Mouse (Mus musculus): ENCODE data around the gene Snip1. TPM values are rescaled to one million over a fixed set of nuclear protein-coding genes. Genes with fewer than 3 reads are reported as not detected.

Gene Snip1
- 32.6 and 33.4 TPM in 2 replicates for polyA plus RNA-seq (2016; fragmentation: Nextera tagmentation; extraction: Ambion mirVana)

GRCm38 (mm10) chr4:125066490-125067370 lies at the start of gene Snip1:
Gene Snip1 (plus strand): TSS chr4:125066672.
- peak; percentile 88 for ATAC-seq (ENCODE audit: low FRiP score)
- H3K4me1 ChIP-seq = peaks cover 16% of the 10 kb centered on the region
- 1% methylated on average over 71 of the region's 78 CpGs for WGBS
- peaks cover 8% of the 10 kb centered on the region for H3K27me3 ChIP-seq
- H3K4me3 ChIP-seq = peak within 1 kb of the TSS; percentile 99
- H3K36me3 ChIP-seq = peaks cover 27% of the 10 kb centered on the region
- H3K9me3 ChIP-seq (replicated peaks) = no peaks in the 10 kb centered on the region
- H3K27ac ChIP-seq = peak within 1 kb of the TSS; percentile 67; the same call in 1 of the 2 replicates
- H3K4me2 ChIP-seq (replicated peaks) = peak within 1 kb of the TSS; percentile 86
- H3K9ac ChIP-seq = peak within 1 kb of the TSS; percentile 96

GRCm38 (mm10) chr4:125017431-125017830 lies 49.0 kb upstream of the Snip1 start:
- Histone ChIP-seq H3K36me3 (no peaks in the 10 kb centered on the region), H3K4me1 (no peaks in the 10 kb centered on the region), H3K27me3 (peaks cover 4% of the 10 kb centered on the region), H3K4me2 (replicated peaks) (no peak overlapping the region), H3K9ac (no peak overlapping the region), H3K27ac (no peak overlapping the region), H3K4me3 (no peak overlapping the region), H3K9me3 (replicated peaks) (no peaks in the 10 kb centered on the region)
- no peak for ATAC-seq (ENCODE audit: low FRiP score)
- WGBS = 82% methylated on average over 11 of the region's 11 CpGs

GRCm38 (mm10) chr4:125020780-125021538 lies 45.5 kb upstream of the Snip1 start:
- H3K9me3 ChIP-seq (replicated peaks) = no peaks in the 10 kb centered on the region
- ATAC-seq (ENCODE audit: low FRiP score) = no peak
- no peaks in the 10 kb centered on the region for H3K4me1 ChIP-seq
- H3K9ac ChIP-seq = no peak overlapping the region
- H3K36me3 ChIP-seq = no peaks in the 10 kb centered on the region
- H3K27ac ChIP-seq = no peak overlapping the region
- no peak overlapping the region for H3K4me2 ChIP-seq (replicated peaks)
- 33% methylated on average over 11 of the region's 11 CpGs for WGBS
- H3K4me3 ChIP-seq = no peak overlapping the region
- H3K27me3 ChIP-seq = peaks cover 4% of the 10 kb centered on the region

GRCm38 (mm10) chr4:125029891-125030614 lies 36.4 kb upstream of the Snip1 start:
- H3K4me2 ChIP-seq (replicated peaks) = peak overlapping the region; percentile 84
- H3K27me3 ChIP-seq = peaks cover 2% of the 10 kb centered on the region; the same call in 1 of the 2 replicates
- H3K9ac ChIP-seq = peak overlapping the region; percentile 90
- ATAC-seq (ENCODE audit: low FRiP score) = peak; percentile 98
- no peaks in the 10 kb centered on the region for H3K9me3 ChIP-seq (replicated peaks)
- WGBS = under 1% methylated on average over 50 of the region's 50 CpGs
- peak overlapping the region; percentile 93 for H3K4me3 ChIP-seq
- H3K4me1 ChIP-seq = peaks cover 20% of the 10 kb centered on the region
- H3K36me3 ChIP-seq = peaks cover 9% of the 10 kb centered on the region
- no peak overlapping the region for H3K27ac ChIP-seq

GRCm38 (mm10) chr4:125034341-125034740 lies 32.1 kb upstream of the Snip1 start:
- H3K4me1 ChIP-seq = peaks cover 19% of the 10 kb centered on the region
- WGBS = 86% methylated on average over 4 of the region's 4 CpGs
- H3K27me3 ChIP-seq = no peaks in the 10 kb centered on the region
- peaks cover 41% of the 10 kb centered on the region for H3K36me3 ChIP-seq
- no peak overlapping the region for H3K4me2 ChIP-seq (replicated peaks)
- H3K9me3 ChIP-seq (replicated peaks) = no peaks in the 10 kb centered on the region
- no peak overlapping the region for H3K4me3 ChIP-seq
- H3K9ac ChIP-seq = no peak overlapping the region
- no peak overlapping the region for H3K27ac ChIP-seq
- no peak for ATAC-seq (ENCODE audit: low FRiP score)

- 90% methylated on average over 7 of the region's 7 CpGs for WGBS
- peaks cover 90% of the 10 kb centered on the region for H3K36me3 ChIP-seq
- ATAC-seq (ENCODE audit: low FRiP score) = no peak
Observed at GRCm38 (mm10) chr4:125044454-125044853, 22.0 kb upstream of the Snip1 start.

GRCm38 (mm10) chr4:125055385-125055784 lies 11.1 kb upstream of the Snip1 start:
- Histone ChIP-seq H3K4me1 (peaks cover 4% of the 10 kb centered on the region), H3K4me2 (replicated peaks) (no peak overlapping the region), H3K27ac (no peak overlapping the region), H3K9ac (no peak overlapping the region), H3K27me3 (no peaks in the 10 kb centered on the region), H3K36me3 (peaks cover 58% of the 10 kb centered on the region), H3K9me3 (replicated peaks) (no peaks in the 10 kb centered on the region), H3K4me3 (no peak overlapping the region)
- WGBS = 96% methylated on average over 9 of the region's 9 CpGs
- no peak for ATAC-seq (ENCODE audit: low FRiP score)

More at GRCm38 (mm10) chr4:125044454-125044853, 22.0 kb upstream of the Snip1 start:
- no peak overlapping the region for H3K4me2 ChIP-seq (replicated peaks)
- no peak overlapping the region for H3K4me3 ChIP-seq
- no peaks in the 10 kb centered on the region for H3K9me3 ChIP-seq (replicated peaks)
- H3K27ac ChIP-seq = no peak overlapping the region
- H3K4me1 ChIP-seq = no peaks in the 10 kb centered on the region
- no peak overlapping the region for H3K9ac ChIP-seq
- no peaks in the 10 kb centered on the region for H3K27me3 ChIP-seq

- Histone ChIP-seq H3K27ac (no peak overlapping the region), H3K4me1 (peaks cover 4% of the 10 kb centered on the region), H3K36me3 (peaks cover 50% of the 10 kb centered on the region), H3K9ac (no peak overlapping the region), H3K9me3 (replicated peaks) (no peaks in the 10 kb centered on the region), H3K4me3 (no peak overlapping the region), H3K27me3 (no peaks in the 10 kb centered on the region), H3K4me2 (replicated peaks) (no peak overlapping the region)
- no peak for ATAC-seq (ENCODE audit: low FRiP score)
- WGBS = 84% methylated on average over 4 of the region's 4 CpGs
Observed at GRCm38 (mm10) chr4:125056476-125056875, 10.0 kb upstream of the Snip1 start.

- no peak for ATAC-seq (ENCODE audit: low FRiP score)
- no peak overlapping the region for H3K4me2 ChIP-seq (replicated peaks)
Observed at GRCm38 (mm10) chr4:125057273-125057672, 9.2 kb upstream of the Snip1 start.

GRCm38 (mm10) chr4:125058033-125058432 lies 8.4 kb upstream of the Snip1 start:
- Histone ChIP-seq H3K4me3 (no peak overlapping the region), H3K9me3 (replicated peaks) (no peaks in the 10 kb centered on the region), H3K4me2 (replicated peaks) (no peak overlapping the region), H3K9ac (no peak overlapping the region), H3K4me1 (peaks cover 4% of the 10 kb centered on the region), H3K27ac (no peak overlapping the region), H3K36me3 (peaks cover 35% of the 10 kb centered on the region), H3K27me3 (no peaks in the 10 kb centered on the region)
- WGBS = 63% methylated on average over 5 of the region's 5 CpGs
- ATAC-seq (ENCODE audit: low FRiP score) = no peak

More at GRCm38 (mm10) chr4:125057273-125057672, 9.2 kb upstream of the Snip1 start:
- WGBS = 64% methylated on average over 3 of the region's 3 CpGs
- no peak overlapping the region for H3K4me3 ChIP-seq
- H3K9me3 ChIP-seq (replicated peaks) = no peaks in the 10 kb centered on the region
- H3K36me3 ChIP-seq = peaks cover 42% of the 10 kb centered on the region
- H3K4me1 ChIP-seq = peaks cover 4% of the 10 kb centered on the region
- no peak overlapping the region for H3K9ac ChIP-seq
- no peaks in the 10 kb centered on the region for H3K27me3 ChIP-seq
- H3K27ac ChIP-seq = no peak overlapping the region

- Histone ChIP-seq H3K27ac (no peak overlapping the region), H3K4me3 (peak overlapping the region; percentile 15)
Observed at GRCm38 (mm10) chr4:125059025-125059424, 7.4 kb upstream of the Snip1 start.

More at GRCm38 (mm10) chr4:125059025-125059424, 7.4 kb upstream of the Snip1 start:
- Histone ChIP-seq H3K9ac (0 out of 2 replicates have a peak overlapping the region, but pooled peaks have one; percentile 39), H3K4me2 (replicated peaks) (peak overlapping the region; percentile 45), H3K4me1 (peaks cover 4% of the 10 kb centered on the region), H3K36me3 (peaks cover 25% of the 10 kb centered on the region), H3K9me3 (replicated peaks) (no peaks in the 10 kb centered on the region), H3K27me3 (no peaks in the 10 kb centered on the region; the same call in 1 of the 2 replicates)
- 3% methylated on average over 8 of the region's 8 CpGs for WGBS
- 0 out of 2 replicates have a peak, but pooled peaks have one; percentile 60 for ATAC-seq (ENCODE audit: low FRiP score)

All from hindbrain, embryonic 12.5 days (tissue).